Mouse (Mus musculus) myocyte (in vitro differentiated cells): ENCODE measurements around the gene Cerk. TPM values are rescaled to one million over a fixed set of nuclear protein-coding genes. Genes with fewer than 3 reads are reported as not detected.

Experiments used
- H3K27me3 ChIP-seq: one replicate; pipeline ENCODE4 v1.6.1; 2011; ENCODE audit not compliant: control insufficient read depth, insufficient read depth, insufficient read length
- H3K36me3 ChIP-seq: one replicate; pipeline ENCODE4 v1.6.1; 2011; ENCODE audit not compliant: control insufficient read depth, insufficient read depth
- H3K4me2 ChIP-seq: one replicate; pipeline ENCODE4 v1.6.1; 2011; ENCODE audit warnings: low read depth, control low read depth
- H3K4me3 ChIP-seq: one replicate; pipeline ENCODE4 v1.5.1; 2011; ENCODE audit warnings: mild to moderate bottlenecking, control low read depth, moderate library complexity
- H3K79me2 ChIP-seq: one replicate; pipeline ENCODE4 v1.6.1; 2011; ENCODE audit not compliant: control insufficient read depth, insufficient read depth
- H3ac ChIP-seq: one replicate; pipeline ENCODE4 v1.6.1; 2011; ENCODE audit not compliant: control insufficient read depth, insufficient read length
- CEBPB ChIP-seq: IDR thresholded peaks from 2 replicates; pipeline ENCODE4 v1.6.1; 2011; ENCODE audit warnings: mild to moderate bottlenecking, moderate library complexity; ENCODE audit not compliant: poor library complexity, insufficient read depth, severe bottlenecking
- E2F4 ChIP-seq: IDR thresholded peaks from one replicate; pipeline ENCODE4 v1.6.1; 2011; ENCODE audit warnings: mild to moderate bottlenecking, control low read depth, moderate library complexity; ENCODE audit not compliant: insufficient read depth
- MAX ChIP-seq: IDR thresholded peaks from one replicate; pipeline ENCODE4 v1.6.1; 2011; ENCODE audit warnings: low read depth, mild to moderate bottlenecking, control low read depth
- MYOD1 ChIP-seq, 3 experiments: IDR thresholded peaks; one replicate each; pipeline ENCODE4 v1.6.1; 2011; ENCODE audit warnings: control low read depth in 2 of 3, low read depth in 2 of 3, mild to moderate bottlenecking in 2 of 3, moderate library complexity in 1 of 3; ENCODE audit not compliant: insufficient read length in 2 of 3, control insufficient read depth in 1 of 3
- MYOG ChIP-seq, 3 experiments: IDR thresholded peaks; one replicate each; pipeline ENCODE4 v1.6.1; 2011; ENCODE audit warnings: control low read depth in 2 of 3, low read depth in 2 of 3, mild to moderate bottlenecking in 2 of 3; ENCODE audit not compliant: insufficient read length in 2 of 3, control insufficient read depth in 1 of 3, insufficient read depth in 1 of 3
- POLR2A ChIP-seq: IDR thresholded peaks from one replicate; pipeline ENCODE4 v1.6.1; 2011; ENCODE audit warnings: low read depth, mild to moderate bottlenecking, control low read depth, moderate library complexity; ENCODE audit not compliant: insufficient read length
- POLR2AphosphoS2 ChIP-seq: IDR thresholded peaks from one replicate; pipeline ENCODE4 v1.6.1; 2011; ENCODE audit warnings: low read depth, control low read depth; ENCODE audit not compliant: insufficient read length
- REST ChIP-seq: IDR thresholded peaks from one replicate; pipeline ENCODE4 v1.6.1; 2011; ENCODE audit warnings: mild to moderate bottlenecking, control low read depth, moderate library complexity; ENCODE audit not compliant: insufficient read depth, insufficient read length
- SRF ChIP-seq: IDR thresholded peaks from one replicate; pipeline ENCODE4 v1.6.1; 2011; ENCODE audit warnings: low read depth; ENCODE audit not compliant: control insufficient read depth, insufficient read length
- TCF12 ChIP-seq: IDR thresholded peaks from one replicate; pipeline ENCODE4 v1.6.1; 2011; ENCODE audit warnings: mild to moderate bottlenecking, control low read depth; ENCODE audit not compliant: poor library complexity, insufficient read depth, severe bottlenecking
- TCF3 ChIP-seq: IDR thresholded peaks from one replicate; pipeline ENCODE4 v1.6.1; 2011; ENCODE audit warnings: low read depth, control low read depth; ENCODE audit not compliant: insufficient read length
- USF1 ChIP-seq: IDR thresholded peaks from one replicate; pipeline ENCODE4 v1.6.1; 2011; ENCODE audit warnings: low read depth, mild to moderate bottlenecking, control low read depth, moderate library complexity
- polyA plus RNA-seq: library from polyadenylated mRNA; unstranded; fragments of >200 nt; fragmentation: generic; extraction: Trizol; gene quantifications from one replicate; pipeline ENCODE4 v1.2.1, GENCODE M21; 2012; ENCODE audit warnings: missing spikeins

Gene Cerk
- polyA plus RNA-seq, 1 experiment = 13.8 TPM

GRCm38 (mm10) chr15:86124359-86124758 is 61.6 kb downstream of the Cerk start:
- Histone ChIP-seq H3K4me3 (no peak overlapping the region), H3ac (no peak overlapping the region)

GRCm38 (mm10) chr15:86123409-86123808 is 62.5 kb downstream of the Cerk start:
- no peak overlapping the region for H3K4me3 ChIP-seq
- H3K4me2 ChIP-seq = no peak overlapping the region
- peaks cover 5% of the 10 kb centered on the region for H3K36me3 ChIP-seq
- TF ChIP-seq MAX = no peak
- no peak for TF ChIP-seq POLR2AphosphoS2
- no peak for TF ChIP-seq SRF
- TF ChIP-seq POLR2A = no peak
- TF ChIP-seq E2F4 = no peak
- TF ChIP-seq REST = no peak
- TF ChIP-seq TCF12 = no peak
- TF ChIP-seq CEBPB = no peak
- TF ChIP-seq MYOD1 (IDR thresholded peaks at IDR 0.05; ENCODE audit: control insufficient read depth in 1 of 3, insufficient read length in 2 of 3, low read depth in 2 of 3) = no peak
- no peak for TF ChIP-seq USF1
- no peak for TF ChIP-seq MYOG (IDR thresholded peaks at IDR 0.05; ENCODE audit: control insufficient read depth in 1 of 3, insufficient read depth in 1 of 3, insufficient read length in 2 of 3, low read depth in 2 of 3)
- TF ChIP-seq TCF3 = no peak
- no peaks in the 10 kb centered on the region for H3K79me2 ChIP-seq
- H3K27me3 ChIP-seq = no peaks in the 10 kb centered on the region
- no peak overlapping the region for H3ac ChIP-seq

More at GRCm38 (mm10) chr15:86124359-86124758, 61.6 kb downstream of the Cerk start:
- Histone ChIP-seq H3K36me3 (peaks cover 5% of the 10 kb centered on the region), H3K79me2 (no peaks in the 10 kb centered on the region), H3K27me3 (no peaks in the 10 kb centered on the region), H3K4me2 (no peak overlapping the region)
- no peak for TF ChIP-seq REST
- TF ChIP-seq TCF3 = no peak
- TF ChIP-seq POLR2A = no peak
- no peak for TF ChIP-seq CEBPB
- TF ChIP-seq SRF = no peak
- no peak for TF ChIP-seq MAX
- TF ChIP-seq POLR2AphosphoS2 = no peak
- no peak for TF ChIP-seq MYOG (IDR thresholded peaks at IDR 0.05; ENCODE audit: control insufficient read depth in 1 of 3, insufficient read depth in 1 of 3, insufficient read length in 2 of 3, low read depth in 2 of 3)
- TF ChIP-seq E2F4 = no peak
- no peak for TF ChIP-seq TCF12
- no peak for TF ChIP-seq USF1
- TF ChIP-seq MYOD1 (IDR thresholded peaks at IDR 0.05; ENCODE audit: control insufficient read depth in 1 of 3, insufficient read length in 2 of 3, low read depth in 2 of 3) = no peak

DNA sequence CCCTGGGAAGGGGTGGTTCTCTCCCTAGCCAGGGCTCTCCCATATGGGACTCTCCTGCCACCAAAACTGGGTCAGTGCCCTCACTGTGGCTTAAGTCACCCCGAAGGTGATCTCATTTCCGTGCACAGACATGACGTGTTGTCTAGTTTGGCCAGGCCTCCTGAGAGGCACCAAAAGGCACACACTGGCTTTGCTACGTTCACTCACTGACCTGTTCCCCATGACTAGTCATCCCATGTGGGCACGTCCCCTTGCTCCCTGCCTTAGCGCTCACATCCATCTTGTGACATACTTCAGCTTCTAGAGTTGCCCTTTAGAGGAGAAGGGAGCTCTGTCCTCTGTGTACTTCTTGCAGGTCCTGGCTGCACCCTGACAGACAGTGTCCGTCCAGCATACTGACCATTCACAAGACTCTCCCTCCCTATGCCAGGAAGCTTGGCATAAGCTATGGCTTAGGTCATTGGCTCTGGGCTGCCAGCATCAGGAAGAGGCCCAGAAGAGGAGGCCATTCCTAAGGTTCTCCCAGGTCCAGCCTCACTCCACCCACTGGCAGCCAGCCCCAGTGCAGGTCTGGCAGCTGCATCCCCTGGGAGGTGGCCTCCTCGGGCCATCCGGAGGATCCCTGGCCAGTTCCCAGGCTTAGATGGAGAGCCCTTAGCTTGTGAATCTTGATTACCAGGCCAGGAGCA is 63.5 kb downstream of the Cerk start:
- no peak for TF ChIP-seq E2F4
- no peak for TF ChIP-seq CEBPB
- no peak for TF ChIP-seq SRF
- no peak for TF ChIP-seq POLR2A
- no peak for TF ChIP-seq MYOD1 (IDR thresholded peaks at IDR 0.05; ENCODE audit: control insufficient read depth in 1 of 3, insufficient read length in 2 of 3, low read depth in 2 of 3)
- TF ChIP-seq TCF3 = no peak
- no peak for TF ChIP-seq REST
- TF ChIP-seq POLR2AphosphoS2 = no peak
- TF ChIP-seq TCF12 = no peak
- TF ChIP-seq MAX = no peak
- TF ChIP-seq MYOG (IDR thresholded peaks at IDR 0.05; ENCODE audit: control insufficient read depth in 1 of 3, insufficient read depth in 1 of 3, insufficient read length in 2 of 3, low read depth in 2 of 3) = no peak
- no peak for TF ChIP-seq USF1
- Histone ChIP-seq H3K27me3 (no peaks in the 10 kb centered on the region), H3K4me2 (no peak overlapping the region), H3K79me2 (no peaks in the 10 kb centered on the region), H3K4me3 (no peak overlapping the region), H3ac (no peak overlapping the region), H3K36me3 (peaks cover 5% of the 10 kb centered on the region)

DNA sequence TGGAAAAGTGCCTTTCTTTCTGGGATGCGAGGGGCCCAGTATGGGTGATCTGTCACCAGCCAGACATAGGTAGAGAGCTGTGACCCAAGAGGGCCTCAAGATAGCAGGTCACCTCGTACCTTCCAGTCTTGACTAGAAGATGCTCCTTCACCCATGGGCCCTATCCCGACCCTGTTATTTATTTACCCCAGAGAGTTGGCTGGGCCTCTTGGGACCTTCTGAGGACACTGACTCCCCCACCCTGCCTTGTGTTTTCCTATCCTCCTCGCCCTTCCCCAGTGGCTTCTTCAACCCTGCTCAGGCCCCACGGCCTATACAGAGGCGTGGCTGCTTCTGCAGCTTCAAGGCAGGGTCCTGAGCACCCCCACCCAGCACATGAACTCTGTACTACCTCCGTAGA is 66.8 kb downstream of the Cerk start:
- no peak overlapping the region for H3ac ChIP-seq
- no peaks in the 10 kb centered on the region for H3K79me2 ChIP-seq
- H3K36me3 ChIP-seq = peaks cover 5% of the 10 kb centered on the region
- H3K4me2 ChIP-seq = no peak overlapping the region
- no peak for TF ChIP-seq POLR2A
- no peaks in the 10 kb centered on the region for H3K27me3 ChIP-seq
- no peak overlapping the region for H3K4me3 ChIP-seq
